Mouse (Mus musculus) heart, postnatal 0 days (tissue): ENCODE measurements at regions not wholly inside any gene's neighbourhood (a gene's known extent, or its start where the extent isn't known, plus 50 kb on each side); places are given as distances from the start of the nearest gene placed in this dataset.

Experiments used
- CTCF ChIP-seq: IDR thresholded peaks from 2 replicates; pipeline ENCODE4 v1.5.1; 2016; ENCODE audit warnings: antibody characterized with exemption, control low read depth, low read depth
- EP300 ChIP-seq: IDR thresholded peaks from 2 replicates; pipeline ENCODE4 v1.6.1; 2016; ENCODE audit warnings: antibody characterized with exemption, low read depth

- TF ChIP-seq CTCF (no peak), EP300 (no peak)
These were observed 102.7 kb upstream of the Gdf10 start for GRCm38 (mm10) chr14:33820541-33821260.
